Mouse (Mus musculus) spleen, adult 2 months (tissue): ENCODE results near the gene St6gal1.

Experiments
- CTCF ChIP-seq: fragments of 200-500 bp; IDR thresholded peaks from 2 replicates; pipeline ENCODE4 v1.5.1; 2011; ENCODE audit warnings: mild to moderate bottlenecking, inconsistent platforms; ENCODE audit not compliant: insufficient read depth, insufficient read length, insufficient replicate concordance; ENCODE audit errors: extremely low read depth
- POLR2A ChIP-seq: fragments of 200-500 bp; IDR thresholded peaks from 2 replicates; pipeline ENCODE4 v1.6.1; 2011; ENCODE audit warnings: low read depth, low read length, inconsistent platforms

DNA sequence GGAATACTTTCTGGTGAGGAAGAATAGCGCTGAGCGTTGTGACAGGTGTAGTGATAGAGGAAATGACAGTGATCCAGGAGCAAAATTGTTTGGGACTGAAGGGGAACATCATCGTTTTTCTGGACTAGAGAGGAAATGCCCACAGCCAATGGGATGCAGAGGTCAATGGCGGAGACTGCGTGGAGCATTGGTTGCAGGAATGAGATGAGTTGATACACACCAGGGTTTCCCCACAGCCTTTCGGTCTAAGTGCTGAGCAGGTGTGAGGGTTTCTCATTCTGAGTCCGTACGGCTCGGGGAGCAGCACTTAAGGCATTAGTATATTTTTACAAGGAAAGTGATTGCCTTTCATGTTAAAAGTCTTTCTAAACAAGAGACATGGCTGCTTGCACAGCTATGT, 88.1 kb downstream of the St6gal1 start:
- TF ChIP-seq POLR2A, result no peak
- TF ChIP-seq CTCF, result no peak
